Comparison of ENCODE assay signal across 18 mouse cellular contexts in genomic region chr14:21114339-21114738, GRCm38 (mm10).
DNase-seq lines count a peak whose midpoint lies in the region; ATAC-seq and TF ChIP-seq lines count a peak whose summit lies in the region.
"Had no signal": no experiment of that assay in that cellular context is flagged by ENCODE, and none has a peak within 500 bp of the region (broad histone marks: within the 10 kb centered on the region; RNA-seq: fewer than 3 reads in every experiment).

No protein-coding gene starts in this region.

- DNase-seq in liver, adult 2 months (ENCODE audit: extremely low read depth, low read depth, low spot score) = peak; percentile 54
- no peak for DNase-seq in liver, embryonic 11.5 days (ENCODE audit: low spot score)
- DNase-seq in testis, postnatal 14 days (ENCODE audit: low spot score) = no peak
- no peak for DNase-seq in cerebellum, adult 11 months
- DNase-seq: adrenal gland, adult 2 months; adrenal gland, postnatal 10 days; adrenal gland, postnatal 25 days; cerebellum, adult 11-12 months; cerebellum, adult 2 months; cerebellum, adult 9-10 months; cerebellum, postnatal 10 days; cerebellum, postnatal 25 days; forebrain, postnatal 0 days had no signal

- no peak for TF ChIP-seq CTCF in liver, adult 2 months (IDR thresholded peaks at IDR 0.05; ENCODE audit: low read depth, low read length)
- no peak for TF ChIP-seq CTCF in testis, adult 2 months (IDR thresholded peaks at IDR 0.05; ENCODE audit: control insufficient read depth, insufficient read depth, insufficient replicate concordance, low read depth, low read length)

- no peak for ATAC-seq in liver, embryonic 11.5 days (replicated peaks; ENCODE audit: low FRiP score)
- ATAC-seq: forebrain, embryonic 13.5 days; forebrain, embryonic 15.5 days; forebrain, postnatal 0 days had no signal

- peaks cover 12% of the 10 kb centered on the region for H3K36me3 ChIP-seq in liver, adult 2 months (ENCODE audit: control insufficient read depth, insufficient read depth, low read length)
- H3K36me3 ChIP-seq in liver, embryonic 11.5 days (ENCODE audit: control insufficient read depth, insufficient read depth, low read length) = no peaks in the 10 kb centered on the region
- H3K36me3 ChIP-seq in testis, adult 2 months (ENCODE audit: control insufficient read depth, insufficient read depth, low read length) = no peaks in the 10 kb centered on the region
- H3K36me3 ChIP-seq: embryonic facial prominence, embryonic 10.5 days; embryonic facial prominence, embryonic 12.5 days; forebrain, embryonic 15.5 days had no signal

- no peak overlapping the region for H3K4me2 ChIP-seq in liver, embryonic 11.5 days
- H3K4me2 ChIP-seq: embryonic facial prominence, embryonic 12.5 days; forebrain, embryonic 13.5 days; forebrain, embryonic 15.5 days had no signal

- no peak for TF ChIP-seq POLR2A in liver, adult 2 months (IDR thresholded peaks at IDR 0.05; ENCODE audit: extremely low read depth, insufficient read depth, low read length)
- TF ChIP-seq POLR2A in testis, adult 2 months (IDR thresholded peaks at IDR 0.05; ENCODE audit: control insufficient read depth, low read depth, low read length) = no peak

- H3K27ac ChIP-seq in liver, adult 2 months (replicated peaks; ENCODE audit: insufficient read depth, low read depth, low read length) = peak overlapping the region; percentile 98
- H3K27ac ChIP-seq in liver, embryonic 11.5 days (ENCODE audit: low read depth, low read length) = no peak overlapping the region
- H3K27ac ChIP-seq in testis, adult 2 months (ENCODE audit: control insufficient read depth, insufficient read depth, low read depth, low read length) = no peak overlapping the region
- H3K27ac ChIP-seq: embryonic facial prominence, embryonic 10.5 days; embryonic facial prominence, embryonic 12.5 days; forebrain, embryonic 13.5 days; forebrain, embryonic 15.5 days had no signal

- no peak overlapping the region for H3K4me3 ChIP-seq in liver, adult 2 months (ENCODE audit: insufficient read depth, low read depth, low read length)
- H3K4me3 ChIP-seq in liver, embryonic 11.5 days (ENCODE audit: low read depth, low read length) = no peak overlapping the region
- H3K4me3 ChIP-seq in testis, adult 2 months (ENCODE audit: control insufficient read depth, low read depth, low read length) = peak overlapping the region; percentile 54; the same call in 1 of the 2 replicates
- H3K4me3 ChIP-seq: embryonic facial prominence, embryonic 10.5 days; embryonic facial prominence, embryonic 12.5 days; forebrain, embryonic 13.5 days; forebrain, embryonic 15.5 days had no signal

- H3K4me1 ChIP-seq in liver, adult 2 months (ENCODE audit: control insufficient read depth, insufficient read depth, low read length) = peaks cover 30% of the 10 kb centered on the region
- peaks cover 3% of the 10 kb centered on the region; the same call in 1 of the 2 replicates for H3K4me1 ChIP-seq in liver, embryonic 11.5 days (replicated peaks; ENCODE audit: control insufficient read depth, insufficient read depth, low read length)
- H3K4me1 ChIP-seq in testis, adult 2 months (ENCODE audit: control insufficient read depth, insufficient read depth, low read length) = no peaks in the 10 kb centered on the region
- H3K4me1 ChIP-seq: embryonic facial prominence, embryonic 10.5 days; embryonic facial prominence, embryonic 12.5 days; forebrain, embryonic 13.5 days; forebrain, embryonic 15.5 days had no signal

- H3K79me2 ChIP-seq in liver, adult 2 months (ENCODE audit: control insufficient read depth, insufficient read depth, low read length) = peaks cover 23% of the 10 kb centered on the region; the same call in 1 of the 2 replicates

- peak overlapping the region; percentile 21; the same call in 1 of the 2 replicates for H3K9ac ChIP-seq in liver, adult 2 months (ENCODE audit: low read depth, low read length)
- H3K9ac ChIP-seq in liver, embryonic 11.5 days (ENCODE audit: low read depth, low read length) = no peak overlapping the region
- H3K9ac ChIP-seq: embryonic facial prominence, embryonic 12.5 days; forebrain, embryonic 13.5 days; forebrain, embryonic 15.5 days; forebrain, postnatal 0 days had no signal

- no peaks in the 10 kb centered on the region for H3K27me3 ChIP-seq in liver, adult 2 months (ENCODE audit: control insufficient read depth, insufficient read depth, low read length)
- H3K27me3 ChIP-seq in liver, embryonic 11.5 days (replicated peaks; ENCODE audit: control insufficient read depth, insufficient read depth, low read length) = no peaks in the 10 kb centered on the region
- no peaks in the 10 kb centered on the region for H3K27me3 ChIP-seq in testis, adult 2 months (ENCODE audit: control insufficient read depth, insufficient read depth, low read length)
- H3K27me3 ChIP-seq: embryonic facial prominence, embryonic 12.5 days; forebrain, embryonic 13.5 days; forebrain, embryonic 15.5 days had no signal

- H3K9me3 ChIP-seq in liver, embryonic 11.5 days (ENCODE audit: control insufficient read depth, low read length) = no peaks in the 10 kb centered on the region
- H3K9me3 ChIP-seq: embryonic facial prominence, embryonic 10.5 days; embryonic facial prominence, embryonic 12.5 days; forebrain, embryonic 13.5 days; forebrain, embryonic 15.5 days had no signal
